Mouse (Mus musculus) heart, embryonic 16.5 days (tissue): ENCODE measurements at regions not wholly inside any gene's neighbourhood (a gene's known extent, or its start where the extent isn't known, plus 50 kb on each side); places are given as distances from the start of the nearest gene placed in this dataset.

ENCODE experiments used
- ATAC-seq: fragments of 200-750 bp; cut with Nextera tagmentation; replicated peaks from 2 replicates; pipeline ENCODE4 v1.8.0; 2017; ENCODE audit warnings: moderate number of reproducible peaks; ENCODE audit not compliant: insufficient read depth, low FRiP score; ENCODE audit errors: extremely low read depth
- H3K27ac ChIP-seq: fragments of 300-500 bp; sonication (generic); 2 replicates; pipeline ENCODE4 v1.5.1; 2014; ENCODE audit warnings: mild to moderate bottlenecking, low read length, control low read depth, moderate library complexity
- H3K27me3 ChIP-seq: fragments of 300-500 bp; sonication (generic); 2 replicates; pipeline ENCODE4 v1.6.1; 2014; ENCODE audit warnings: low read length, mixed read lengths; ENCODE audit not compliant: control insufficient read depth, insufficient read depth
- H3K36me3 ChIP-seq: fragments of 300-500 bp; sonication (generic); 2 replicates; pipeline ENCODE4 v1.6.1; 2014; ENCODE audit not compliant: control insufficient read depth, insufficient read depth
- H3K4me1 ChIP-seq: fragments of 300-500 bp; sonication (generic); 2 replicates; pipeline ENCODE4 v1.6.1; 2014; ENCODE audit warnings: low read length, mixed read lengths; ENCODE audit not compliant: control insufficient read depth, insufficient read depth
- H3K4me2 ChIP-seq: fragments of 300-500 bp; sonication (generic); 2 replicates; pipeline ENCODE4 v1.6.1; 2014; ENCODE audit warnings: low read depth, mild to moderate bottlenecking, control low read depth, low read length
- H3K4me3 ChIP-seq: fragments of 300-500 bp; sonication (generic); 2 replicates; pipeline ENCODE4 v1.5.1; 2014; ENCODE audit warnings: mild to moderate bottlenecking, control low read depth, low read length
- H3K9ac ChIP-seq: fragments of 300-500 bp; sonication (generic); 2 replicates; pipeline ENCODE4 v1.6.1; 2014; ENCODE audit warnings: low read length, control low read depth
- H3K9me3 ChIP-seq: fragments of 300-500 bp; sonication (generic); replicated peaks from 2 replicates; pipeline ENCODE4 v1.6.1; 2016; ENCODE audit warnings: low read length; ENCODE audit not compliant: control insufficient read depth
- WGBS: fragments of 180-500 bp; shearing (Covaris S2); extraction: QIAGEN DNeasy Blood & Tissue Kit; methylation state at CpG from one replicate; pipeline ENCODE4 v1.1.7; 2014; 5-methylcytosine and 5-hydroxymethylcytosine counted together

DNA sequence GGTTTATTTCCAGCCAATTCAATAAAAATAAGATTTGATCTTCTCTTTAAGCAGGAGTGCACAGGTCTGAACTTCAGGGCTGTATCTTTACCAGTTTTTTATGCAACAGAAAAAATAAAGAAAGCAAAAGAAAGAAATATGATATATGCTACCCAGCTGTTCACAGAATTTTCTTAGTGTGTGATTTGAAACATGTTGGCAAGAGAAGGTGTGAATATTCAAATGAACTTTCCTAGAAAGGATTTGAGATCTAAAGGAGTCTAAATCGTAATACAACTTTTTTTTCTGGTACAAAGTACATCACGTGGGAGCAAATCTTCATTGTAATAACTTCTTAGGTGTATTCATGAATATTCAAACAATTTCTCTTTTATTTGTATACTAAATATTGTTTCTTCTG is 2905.1 kb upstream of the Gm12353 start:
- Histone ChIP-seq H3K4me3 (no peak overlapping the region), H3K9ac (no peak overlapping the region), H3K9me3 (no peaks in the 10 kb centered on the region), H3K4me2 (no peak overlapping the region), H3K36me3 (no peaks in the 10 kb centered on the region), H3K27me3 (no peaks in the 10 kb centered on the region), H3K27ac (no peak overlapping the region), H3K4me1 (no peaks in the 10 kb centered on the region)
- no peak for ATAC-seq
- 69% methylated on average over 2 of the region's 2 CpGs for WGBS

DNA sequence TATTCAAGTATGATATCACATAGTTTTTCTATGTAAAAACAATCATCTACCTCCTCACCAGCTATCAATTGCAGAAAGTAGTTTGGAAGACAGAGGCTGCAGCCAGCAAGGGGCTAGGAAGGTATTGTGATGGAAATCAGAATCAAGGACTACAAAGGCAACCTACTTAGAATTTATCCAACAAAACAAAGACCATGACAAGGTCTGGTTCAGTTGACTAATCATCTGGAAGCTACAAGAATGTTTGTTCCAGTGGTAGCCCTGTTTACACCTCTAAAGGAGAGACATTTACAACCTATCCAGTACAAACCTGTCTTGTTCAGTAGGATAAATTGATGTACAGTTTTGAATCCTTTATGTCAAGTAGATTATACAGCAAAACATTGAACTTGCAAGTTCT is 2890.5 kb upstream of the Gm12353 start:
- no peaks in the 10 kb centered on the region for H3K36me3 ChIP-seq
- no peak overlapping the region for H3K27ac ChIP-seq
- H3K9me3 ChIP-seq, result no peaks in the 10 kb centered on the region
- no peak overlapping the region for H3K4me2 ChIP-seq
- no peak overlapping the region for H3K4me3 ChIP-seq
- no peaks in the 10 kb centered on the region for H3K27me3 ChIP-seq
- no peaks in the 10 kb centered on the region for H3K4me1 ChIP-seq
- no peak overlapping the region for H3K9ac ChIP-seq
- no peak for ATAC-seq

- Histone ChIP-seq H3K36me3 (no peaks in the 10 kb centered on the region), H3K4me3 (no peak overlapping the region), H3K27ac (no peak overlapping the region), H3K27me3 (no peaks in the 10 kb centered on the region), H3K9ac (no peak overlapping the region), H3K4me2 (no peak overlapping the region), H3K4me1 (no peaks in the 10 kb centered on the region), H3K9me3 (no peaks in the 10 kb centered on the region)
- WGBS, result 67% methylated on average over 3 of the region's 3 CpGs
- ATAC-seq, result no peak
Measured at GRCm38 (mm10) chr4:16739785-16740184, 2865.5 kb upstream of the Gm12353 start.
